Mouse (Mus musculus): ENCODE measurements at regions not wholly inside any gene's neighbourhood (a gene's known extent, or its start where the extent isn't known, plus 50 kb on each side); places are given as distances from the start of the nearest gene placed in this dataset.
"Not testable (repeated sequence)": the region's sequence is repeated elsewhere in the genome, so short reads cannot be mapped to it uniquely, and the experiment has no call there.

GRCm38 (mm10) chr12:64137997-64138396 is 336.5 kb downstream of the Fscb start:
- peak in 1 of 2 experiments; percentile 19 for DNase-seq (ENCODE audit: low spot score in 2 of 2)

GRCm38 (mm10) chr12:64116438-64116837 is 358.1 kb downstream of the Fscb start:
- DNase-seq (ENCODE audit: low spot score in 2 of 2): no peak

GRCm38 (mm10) chr12:64114476-64114875 is 360.0 kb downstream of the Fscb start:
- DNase-seq (ENCODE audit: low spot score in 2 of 2): no peak

GRCm38 (mm10) chr12:64104214-64104613 is 370.3 kb downstream of the Fscb start:
- no peak for DNase-seq (ENCODE audit: low spot score in 2 of 2)

GRCm38 (mm10) chr12:64076789-64077188 is 397.7 kb downstream of the Fscb start:
- DNase-seq (ENCODE audit: low spot score in 2 of 2): no peak

- peak; percentile 12 to 14 for DNase-seq (ENCODE audit: low spot score in 2 of 2)
Measured at GRCm38 (mm10) chr12:64045528-64045927, 429.0 kb downstream of the Fscb start.

- not testable (repeated sequence) for DNase-seq (ENCODE audit: low spot score in 2 of 2)
Measured at GRCm38 (mm10) chr12:64008631-64009030, 465.9 kb downstream of the Fscb start.

Data from layer of hippocampus, adult 8-10 months (tissue).